Mouse (Mus musculus): ENCODE data around the gene Tenm1. TPM values are rescaled to one million over a fixed set of nuclear protein-coding genes. Genes with fewer than 3 reads are reported as not detected.

The Tenm1 gene
- polyA plus RNA-seq, 1 experiment from 2014 or later = 1.2 TPM

GRCm38 (mm10) chrX:42718078-42718785 lies 710.7 kb downstream of the Tenm1 start:
- Histone ChIP-seq H3K9ac (no peak overlapping the region), H3K4me2 (replicated peaks) (no peak overlapping the region), H3K27ac (no peak overlapping the region), H3K27me3 (no peaks in the 10 kb centered on the region), H3K4me3 (no peak overlapping the region), H3K4me1 (no peaks in the 10 kb centered on the region), H3K9me3 (no peaks in the 10 kb centered on the region), H3K36me3 (no peaks in the 10 kb centered on the region)
- 84% methylated on average over 3 of the region's 3 CpGs for WGBS
- ATAC-seq (ENCODE audit: insufficient number of reproducible peaks, insufficient read depth, low FRiP score, low TSS enrichment) = no peak

GRCm38 (mm10) chrX:42700291-42700690 lies 728.6 kb downstream of the Tenm1 start:
- Histone ChIP-seq H3K4me3 (no peak overlapping the region), H3K27me3 (no peaks in the 10 kb centered on the region), H3K27ac (no peak overlapping the region), H3K36me3 (no peaks in the 10 kb centered on the region), H3K9ac (no peak overlapping the region), H3K9me3 (no peaks in the 10 kb centered on the region), H3K4me1 (no peaks in the 10 kb centered on the region), H3K4me2 (replicated peaks) (no peak overlapping the region)
- WGBS = 54% methylated on average over 3 of the region's 3 CpGs
- ATAC-seq (ENCODE audit: insufficient number of reproducible peaks, insufficient read depth, low FRiP score, low TSS enrichment) = no peak

GRCm38 (mm10) chrX:42647131-42647530 lies 781.8 kb downstream of the Tenm1 start:
- Histone ChIP-seq H3K27ac (no peak overlapping the region), H3K4me2 (replicated peaks) (no peak overlapping the region), H3K27me3 (no peaks in the 10 kb centered on the region), H3K36me3 (no peaks in the 10 kb centered on the region), H3K9ac (no peak overlapping the region), H3K9me3 (no peaks in the 10 kb centered on the region), H3K4me1 (no peaks in the 10 kb centered on the region), H3K4me3 (no peak overlapping the region)
- no peak for ATAC-seq (ENCODE audit: insufficient number of reproducible peaks, insufficient read depth, low FRiP score, low TSS enrichment)
- WGBS = 36% methylated on average over 3 of the region's 3 CpGs

GRCm38 (mm10) chrX:42580521-42580920 lies 848.4 kb downstream of the Tenm1 start:
- ATAC-seq (ENCODE audit: insufficient number of reproducible peaks, insufficient read depth, low FRiP score, low TSS enrichment) = no peak
- WGBS = 32% methylated on average over 2 of the region's 2 CpGs

GRCm38 (mm10) chrX:42558683-42559082 lies 870.2 kb downstream of the Tenm1 start:
- Histone ChIP-seq H3K9me3 (no peaks in the 10 kb centered on the region), H3K27ac (no peak overlapping the region), H3K36me3 (no peaks in the 10 kb centered on the region), H3K4me2 (replicated peaks) (no peak overlapping the region), H3K4me1 (no peaks in the 10 kb centered on the region), H3K27me3 (no peaks in the 10 kb centered on the region), H3K4me3 (no peak overlapping the region), H3K9ac (no peak overlapping the region)
- ATAC-seq (ENCODE audit: insufficient number of reproducible peaks, insufficient read depth, low FRiP score, low TSS enrichment) = no peak
- WGBS = 57% methylated on average over 4 of the region's 4 CpGs

More at GRCm38 (mm10) chrX:42580521-42580920, 848.4 kb downstream of the Tenm1 start:
- Histone ChIP-seq H3K4me3 (no peak overlapping the region), H3K27ac (no peak overlapping the region), H3K9ac (no peak overlapping the region), H3K4me2 (replicated peaks) (no peak overlapping the region), H3K4me1 (no peaks in the 10 kb centered on the region), H3K36me3 (no peaks in the 10 kb centered on the region), H3K27me3 (no peaks in the 10 kb centered on the region), H3K9me3 (no peaks in the 10 kb centered on the region)

DNA sequence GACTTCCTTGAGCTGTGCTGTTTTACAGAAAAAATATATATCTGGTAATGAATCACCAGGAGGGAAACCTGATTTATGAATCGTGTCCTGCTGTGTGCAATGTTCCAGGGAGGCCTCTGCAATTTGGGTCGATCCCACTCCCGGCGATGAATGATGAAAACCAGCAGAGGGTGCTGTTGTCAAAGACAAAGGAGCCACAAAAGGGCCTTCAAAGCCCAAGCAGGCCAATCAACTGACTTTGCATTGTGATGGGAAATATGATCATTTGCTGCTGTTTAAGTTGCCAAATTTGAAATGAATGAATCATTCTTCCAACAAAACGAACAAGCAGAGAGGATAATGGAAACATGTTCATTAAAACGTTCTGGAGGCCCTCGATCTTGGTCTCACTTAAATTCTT lies 871.6 kb downstream of the Tenm1 start:
- Histone ChIP-seq H3K4me1 (no peaks in the 10 kb centered on the region), H3K36me3 (no peaks in the 10 kb centered on the region), H3K27me3 (no peaks in the 10 kb centered on the region), H3K4me3 (no peak overlapping the region), H3K4me2 (replicated peaks) (no peak overlapping the region), H3K27ac (no peak overlapping the region), H3K9ac (no peak overlapping the region), H3K9me3 (no peaks in the 10 kb centered on the region)
- ATAC-seq (ENCODE audit: insufficient number of reproducible peaks, insufficient read depth, low FRiP score, low TSS enrichment) = no peak
- WGBS = 21% methylated on average over 7 of the region's 7 CpGs

DNA sequence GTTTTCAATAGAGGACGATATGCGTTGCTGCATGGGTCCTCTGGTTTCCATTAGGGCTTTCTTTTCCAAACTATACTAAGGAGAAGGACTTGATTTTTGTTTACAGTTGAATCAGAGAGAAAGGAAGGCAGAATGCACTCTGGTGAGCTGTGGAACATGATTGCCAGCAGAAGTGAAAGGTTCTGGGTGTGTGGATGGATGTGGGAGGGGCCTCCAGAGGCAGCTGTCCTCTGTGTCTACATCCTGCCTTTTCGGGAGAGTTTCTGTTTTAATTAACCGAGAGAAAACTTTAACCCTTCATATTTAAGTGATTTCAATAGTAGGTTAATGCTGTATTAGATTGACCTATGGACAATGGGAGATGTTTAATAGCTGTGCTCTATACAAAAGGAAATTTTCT lies 880.4 kb downstream of the Tenm1 start:
- no peaks in the 10 kb centered on the region for H3K9me3 ChIP-seq
- 60% methylated on average over 4 of the region's 4 CpGs for WGBS
- no peaks in the 10 kb centered on the region for H3K4me1 ChIP-seq
- H3K4me3 ChIP-seq = no peak overlapping the region
- H3K27me3 ChIP-seq = no peaks in the 10 kb centered on the region
- no peak overlapping the region for H3K4me2 ChIP-seq (replicated peaks)
- no peak for ATAC-seq (ENCODE audit: insufficient number of reproducible peaks, insufficient read depth, low FRiP score, low TSS enrichment)
- no peak overlapping the region for H3K9ac ChIP-seq
- no peak overlapping the region for H3K27ac ChIP-seq
- H3K36me3 ChIP-seq = no peaks in the 10 kb centered on the region

DNA sequence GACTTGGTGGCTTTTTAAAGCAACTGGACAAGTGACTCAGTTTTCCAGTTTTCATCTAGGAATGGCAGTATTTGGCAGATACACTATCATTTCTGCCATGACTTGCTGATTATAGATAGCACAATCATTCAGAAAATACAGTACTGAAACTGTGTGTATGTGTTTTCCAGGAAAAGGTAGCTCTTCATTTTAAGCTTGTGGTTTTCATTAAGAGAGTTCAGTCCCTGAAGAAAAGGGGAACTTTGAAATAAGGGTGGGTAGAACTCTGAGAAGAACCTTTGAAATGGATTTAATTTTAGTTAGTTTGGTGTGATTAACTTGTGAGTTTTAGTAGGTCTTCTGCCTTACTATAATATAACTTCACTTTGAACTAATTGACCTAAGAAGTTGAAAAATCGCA lies 883.9 kb downstream of the Tenm1 start:
- no peak for ATAC-seq (ENCODE audit: insufficient number of reproducible peaks, insufficient read depth, low FRiP score, low TSS enrichment)
- no peaks in the 10 kb centered on the region for H3K27me3 ChIP-seq
- H3K27ac ChIP-seq = no peak overlapping the region
- H3K4me1 ChIP-seq = no peaks in the 10 kb centered on the region
- no peaks in the 10 kb centered on the region for H3K9me3 ChIP-seq
- H3K4me3 ChIP-seq = no peak overlapping the region
- 93% methylated on average over 1 of the region's 1 CpGs for WGBS
- no peak overlapping the region for H3K4me2 ChIP-seq (replicated peaks)
- no peak overlapping the region for H3K9ac ChIP-seq
- no peaks in the 10 kb centered on the region for H3K36me3 ChIP-seq

DNA sequence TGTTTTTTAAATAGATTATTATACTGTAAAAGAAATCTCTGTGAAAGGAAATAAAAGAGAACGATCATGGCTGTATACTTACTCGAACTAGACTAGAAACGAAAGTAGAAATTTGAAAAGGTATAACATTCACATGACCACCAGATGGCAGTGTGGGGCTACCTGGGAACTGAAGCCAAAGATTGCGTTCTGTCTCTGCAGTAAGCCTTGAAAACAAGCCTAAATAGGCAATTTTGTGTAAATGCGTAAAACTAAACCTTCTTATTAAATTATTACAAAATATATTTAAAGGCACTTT lies 888.2 kb downstream of the Tenm1 start:
- Histone ChIP-seq H3K9me3 (no peaks in the 10 kb centered on the region), H3K36me3 (no peaks in the 10 kb centered on the region), H3K4me3 (no peak overlapping the region), H3K4me2 (replicated peaks) (peak overlapping the region; percentile 33; the same call in 1 of the 2 replicates), H3K9ac (no peak overlapping the region), H3K4me1 (no peaks in the 10 kb centered on the region), H3K27ac (no peak overlapping the region), H3K27me3 (no peaks in the 10 kb centered on the region)
- 27% methylated on average over 5 of the region's 5 CpGs for WGBS
- no peak for ATAC-seq (ENCODE audit: insufficient number of reproducible peaks, insufficient read depth, low FRiP score, low TSS enrichment)

- Histone ChIP-seq H3K4me3 (no peak overlapping the region), H3K27me3 (no peaks in the 10 kb centered on the region), H3K4me1 (no peaks in the 10 kb centered on the region), H3K4me2 (replicated peaks) (peak overlapping the region; percentile 33; the same call in 1 of the 2 replicates), H3K27ac (no peak overlapping the region), H3K9me3 (no peaks in the 10 kb centered on the region), H3K9ac (no peak overlapping the region), H3K36me3 (no peaks in the 10 kb centered on the region)
- WGBS = 36% methylated on average over 3 of the region's 3 CpGs
- ATAC-seq (ENCODE audit: insufficient number of reproducible peaks, insufficient read depth, low FRiP score, low TSS enrichment) = no peak
Observed at GRCm38 (mm10) chrX:42540030-42540755, 888.7 kb downstream of the Tenm1 start.

DNA sequence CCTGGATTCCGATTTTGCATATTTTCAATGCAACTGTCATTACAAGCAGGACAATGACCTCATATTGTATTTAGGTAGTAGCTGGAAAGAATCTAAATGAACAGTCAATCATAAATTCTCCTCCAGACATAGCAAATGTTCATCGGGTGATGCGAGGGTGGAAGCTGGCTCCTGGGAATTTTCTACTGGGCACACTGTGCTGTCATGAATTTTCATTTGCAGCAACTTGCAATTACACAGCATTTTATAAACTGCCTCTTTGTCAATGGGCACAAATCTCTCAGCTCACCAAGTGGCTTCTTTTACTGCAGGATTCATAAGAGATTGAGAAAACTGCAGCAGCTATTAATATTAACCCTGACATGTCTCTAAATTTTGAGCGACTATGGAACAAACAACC lies 898.2 kb downstream of the Tenm1 start:
- Histone ChIP-seq H3K27ac (no peak overlapping the region), H3K36me3 (no peaks in the 10 kb centered on the region), H3K27me3 (no peaks in the 10 kb centered on the region), H3K9ac (no peak overlapping the region), H3K4me3 (no peak overlapping the region), H3K4me1 (no peaks in the 10 kb centered on the region), H3K4me2 (replicated peaks) (no peak overlapping the region), H3K9me3 (no peaks in the 10 kb centered on the region)
- ATAC-seq (ENCODE audit: insufficient number of reproducible peaks, insufficient read depth, low FRiP score, low TSS enrichment) = no peak
- 73% methylated on average over 4 of the region's 4 CpGs for WGBS

DNA sequence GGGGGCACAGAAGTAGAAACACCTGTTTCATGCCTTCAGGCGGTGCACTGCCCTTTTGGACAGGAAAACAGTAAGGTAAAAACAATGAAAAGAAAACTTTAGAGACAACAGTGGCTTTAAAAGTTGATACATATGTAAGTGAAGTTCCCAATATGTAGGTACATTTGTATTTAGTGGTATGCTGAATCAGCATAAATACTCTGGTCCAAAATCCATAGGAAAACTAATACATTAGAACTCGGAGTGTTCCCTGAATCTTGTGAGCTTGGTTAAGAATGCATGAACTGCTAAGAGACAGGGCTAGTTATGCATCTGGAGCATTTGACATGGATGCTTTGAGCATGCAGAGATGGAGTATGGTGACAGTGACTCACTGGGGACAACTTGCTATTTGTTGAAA lies 906.1 kb downstream of the Tenm1 start:
- Histone ChIP-seq H3K9me3 (no peaks in the 10 kb centered on the region), H3K9ac (no peak overlapping the region)
- 68% methylated on average over 2 of the region's 2 CpGs for WGBS

More for the DNA sequence above, 906.1 kb downstream of the Tenm1 start:
- H3K27ac ChIP-seq = no peak overlapping the region
- H3K4me1 ChIP-seq = no peaks in the 10 kb centered on the region
- no peaks in the 10 kb centered on the region for H3K27me3 ChIP-seq
- H3K4me3 ChIP-seq = no peak overlapping the region
- ATAC-seq (ENCODE audit: insufficient number of reproducible peaks, insufficient read depth, low FRiP score, low TSS enrichment) = no peak
- no peaks in the 10 kb centered on the region for H3K36me3 ChIP-seq
- H3K4me2 ChIP-seq (replicated peaks) = no peak overlapping the region

All from embryonic facial prominence, embryonic 12.5 days (tissue).